Mouse (Mus musculus): ENCODE measurements around the gene Rsc1a1. TPM values are rescaled to one million over a fixed set of nuclear protein-coding genes. Genes with fewer than 3 reads are reported as not detected.

The Rsc1a1 gene
- total RNA-seq, 2 experiments from 2014 or later = not detected

- ATAC-seq (replicated peaks; ENCODE audit: low FRiP score, poor library complexity, severe bottlenecking) = no peak
Observed at GRCm38 (mm10) chr4:141705331-141705730, 19.9 kb upstream of the Rsc1a1 start.

GRCm38 (mm10) chr4:141704625-141705024 is 19.2 kb upstream of the Rsc1a1 start:
- ATAC-seq (replicated peaks; ENCODE audit: low FRiP score, poor library complexity, severe bottlenecking) = no peak

GRCm38 (mm10) chr4:141694719-141695118 is 9.3 kb upstream of the Rsc1a1 start:
- ATAC-seq (replicated peaks; ENCODE audit: low FRiP score, poor library complexity, severe bottlenecking) = no peak

- ATAC-seq (replicated peaks; ENCODE audit: low FRiP score, poor library complexity, severe bottlenecking) = no peak
Observed at GRCm38 (mm10) chr4:141688505-141688904, 3.1 kb upstream of the Rsc1a1 start.

GRCm38 (mm10) chr4:141686525-141686924 is 1.1 kb upstream of the Rsc1a1 start:
- ATAC-seq (replicated peaks; ENCODE audit: low FRiP score, poor library complexity, severe bottlenecking) = no peak

GRCm38 (mm10) chr4:141686093-141686492 is 694 bp upstream of the Rsc1a1 start:
- no peak for ATAC-seq (replicated peaks; ENCODE audit: low FRiP score, poor library complexity, severe bottlenecking)

GRCm38 (mm10) chr4:141682706-141683230 is 2.6 kb downstream of the Rsc1a1 start:
- ATAC-seq (replicated peaks; ENCODE audit: low FRiP score, poor library complexity, severe bottlenecking) = no peak

GRCm38 (mm10) chr4:141681767-141682166 is 3.6 kb downstream of the Rsc1a1 start:
- no peak for ATAC-seq (replicated peaks; ENCODE audit: low FRiP score, poor library complexity, severe bottlenecking)

- no peak for ATAC-seq (replicated peaks; ENCODE audit: low FRiP score, poor library complexity, severe bottlenecking)
Observed at GRCm38 (mm10) chr4:141680892-141681291, 4.5 kb downstream of the Rsc1a1 start.

- ATAC-seq (replicated peaks; ENCODE audit: low FRiP score, poor library complexity, severe bottlenecking) = no peak
Observed at GRCm38 (mm10) chr4:141679016-141679415, 6.4 kb downstream of the Rsc1a1 start.

- ATAC-seq (replicated peaks; ENCODE audit: low FRiP score, poor library complexity, severe bottlenecking) = no peak
Observed at GRCm38 (mm10) chr4:141676462-141676979, 8.9 kb downstream of the Rsc1a1 start.

GRCm38 (mm10) chr4:141672325-141672724 is 13.1 kb downstream of the Rsc1a1 start:
- ATAC-seq (replicated peaks; ENCODE audit: low FRiP score, poor library complexity, severe bottlenecking) = no peak

- ATAC-seq (replicated peaks; ENCODE audit: low FRiP score, poor library complexity, severe bottlenecking) = no peak
Observed at GRCm38 (mm10) chr4:141671389-141671788, 14.0 kb downstream of the Rsc1a1 start.

GRCm38 (mm10) chr4:141669898-141670712 is 15.3 kb downstream of the Rsc1a1 start:
- ATAC-seq (replicated peaks; ENCODE audit: low FRiP score, poor library complexity, severe bottlenecking) = no peak

GRCm38 (mm10) chr4:141664799-141665198 is 20.6 kb downstream of the Rsc1a1 start, which contains the start of gene Plekhm2:
Gene Plekhm2 (minus strand): TSS chr4:141664899.
- ATAC-seq (replicated peaks; ENCODE audit: low FRiP score, poor library complexity, severe bottlenecking) = no peak

GRCm38 (mm10) chr4:141664011-141664745 is 21.2 kb downstream of the Rsc1a1 start:
- ATAC-seq (replicated peaks; ENCODE audit: low FRiP score, poor library complexity, severe bottlenecking) = peak; percentile 92

- ATAC-seq (replicated peaks; ENCODE audit: low FRiP score, poor library complexity, severe bottlenecking) = peak; percentile 47
Observed at GRCm38 (mm10) chr4:141663122-141663931, 22.1 kb downstream of the Rsc1a1 start.

GRCm38 (mm10) chr4:141660884-141661283 is 24.5 kb downstream of the Rsc1a1 start:
- ATAC-seq (replicated peaks; ENCODE audit: low FRiP score, poor library complexity, severe bottlenecking) = no peak

- no peak for ATAC-seq (replicated peaks; ENCODE audit: low FRiP score, poor library complexity, severe bottlenecking)
Observed at GRCm38 (mm10) chr4:141659739-141660138, 25.7 kb downstream of the Rsc1a1 start.

All from erythroid progenitor cell, adult 5-6 weeks (primary cell).